Mouse (Mus musculus): ENCODE results near the gene Gm38100.

The Gm38100 gene

DNA sequence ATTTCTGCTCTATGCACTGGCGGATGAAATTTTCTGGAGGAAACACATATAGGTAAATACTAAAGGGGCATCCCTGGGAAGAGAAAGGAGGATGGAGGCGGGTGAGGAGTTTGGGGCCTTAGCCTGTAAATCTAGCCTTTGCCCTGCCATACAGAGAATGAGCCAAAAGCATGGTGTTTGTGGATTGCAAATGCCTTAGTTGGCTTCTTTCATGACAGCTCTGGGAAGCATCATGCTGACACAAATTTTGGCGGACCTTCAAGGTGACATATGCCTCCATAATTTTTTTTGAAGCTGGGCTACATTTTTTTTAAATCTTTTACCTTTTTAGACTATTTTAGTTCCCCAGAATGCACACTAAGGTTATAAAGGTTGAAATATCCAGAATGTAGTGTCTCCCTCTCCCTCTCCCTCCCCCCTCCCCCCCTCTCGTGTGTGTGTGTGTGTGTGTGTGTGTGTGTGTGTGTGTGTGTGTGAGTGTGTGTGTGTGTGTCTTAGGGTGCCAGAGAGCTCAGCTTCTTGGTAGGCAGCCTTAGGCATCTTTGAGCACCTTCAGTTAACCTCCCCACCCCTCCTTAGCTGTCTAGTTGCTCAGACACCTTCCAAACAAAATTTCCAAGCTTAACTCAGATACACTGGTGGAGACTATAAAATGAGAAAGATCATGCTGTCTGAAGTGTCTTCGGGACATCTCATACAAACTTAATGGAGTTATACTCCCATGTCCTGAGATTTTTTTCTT is 47.0 kb downstream of the Gm38100 start:
- in situ Hi-C loops (cut with MseI, MboI): no loop called here

GRCm38 (mm10) chr1:175970710-175971109 is 50.6 kb downstream of the Gm38100 start:
- in situ Hi-C loops (cut with MseI, MboI): no loop called here

All from mouse trophoblast stem cell (cell line).